Comparison of ENCODE assay signal across 28 mouse cellular contexts in the genomic region with DNA sequence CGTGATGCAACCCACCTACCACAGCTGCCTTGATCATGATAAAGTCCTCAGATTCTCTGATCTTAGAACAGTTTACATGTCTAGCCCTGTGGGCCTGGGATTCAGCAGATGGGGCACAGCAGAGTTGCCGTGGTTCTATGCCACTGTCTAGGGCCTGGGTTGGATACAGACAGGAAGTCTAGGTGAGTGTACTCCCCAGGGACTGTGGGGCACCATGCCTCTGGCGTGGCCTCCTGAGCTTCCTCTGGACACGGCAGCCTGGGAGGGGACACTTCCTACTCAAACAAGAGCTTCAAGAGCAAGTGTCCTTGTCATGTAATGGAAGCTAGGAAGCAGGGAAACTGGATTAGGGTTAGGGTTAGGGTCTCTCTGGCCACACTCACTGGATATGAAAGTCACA. TPM values are rescaled to one million over a fixed set of nuclear protein-coding genes. Genes with fewer than 3 reads are reported as not detected.
DNase-seq lines count a peak whose midpoint lies in the region; ATAC-seq and TF ChIP-seq lines count a peak whose summit lies in the region.
"Had no signal": no experiment of that assay in that cellular context is flagged by ENCODE, and none has a peak within 500 bp of the region (broad histone marks: within the 10 kb centered on the region; RNA-seq: fewer than 3 reads in every experiment).

No protein-coding gene starts in this region.

- no peaks in the 10 kb centered on the region; the same call in 1 of the 2 replicates for H3K27me3 ChIP-seq in heart, embryonic 10.5 days (ENCODE audit: insufficient read depth, poor library complexity, severe bottlenecking)
- no peaks in the 10 kb centered on the region for H3K27me3 ChIP-seq in heart, adult 2 months (ENCODE audit: control insufficient read depth, insufficient read depth, low read length)
- H3K27me3 ChIP-seq in CH12.LX (replicated peaks) = no peaks in the 10 kb centered on the region
- H3K27me3 ChIP-seq: embryonic facial prominence, embryonic 13.5 days; hindbrain, embryonic 12.5 days; intestine, embryonic 15.5 days; kidney, embryonic 15.5 days; midbrain, embryonic 13.5 days had no signal

- DNase-seq in heart, embryonic 10.5 days (ENCODE audit: low spot score) = no peak
- DNase-seq in heart, adult 2 months = no peak
- DNase-seq in lung, postnatal 36 days = peak; percentile 25
- no peak for DNase-seq in lung, postnatal 25 days (ENCODE audit: low spot score)
- peak; percentile 43 for DNase-seq in CH12.LX (ENCODE audit: extremely low read depth)
- no peak for DNase-seq in left cerebral cortex, adult 18-20 months (ENCODE audit: low spot score in 2 of 2)
- DNase-seq: adrenal gland, postnatal 25 days; cerebellum, adult 11-12 months; cerebellum, adult 9-11 months; embryo, embryonic 11 days; forebrain, postnatal 0 days; gastrocnemius, postnatal 14 days; heart, postnatal 36 days; left cerebral cortex, postnatal 4 days; lung, postnatal 10 days; thymus, postnatal 36 days had no signal

- H3K4me2 ChIP-seq in CH12.LX (ENCODE audit: insufficient read depth, low read depth, poor library complexity, severe bottlenecking) = no peak overlapping the region
- H3K4me2 ChIP-seq: embryonic facial prominence, embryonic 13.5 days; hindbrain, embryonic 12.5 days; intestine, embryonic 15.5 days; kidney, embryonic 15.5 days; liver, embryonic 12.5 days; midbrain, embryonic 13.5 days had no signal

- H3K79me2 ChIP-seq in heart, adult 2 months (replicated peaks; ENCODE audit: control insufficient read depth, insufficient read depth, low read length) = no peaks in the 10 kb centered on the region
- no peaks in the 10 kb centered on the region for H3K79me2 ChIP-seq in CH12.LX (replicated peaks; ENCODE audit: control insufficient read depth, extremely low read depth, insufficient read depth, poor library complexity, severe bottlenecking)

- H3K27ac ChIP-seq in heart, embryonic 10.5 days = peak overlapping the region; percentile 73; the same call in 1 of the 2 replicates
- H3K27ac ChIP-seq in heart, adult 2 months = no peak overlapping the region
- no peak overlapping the region; the same call in 1 of the 2 replicates for H3K27ac ChIP-seq in CH12.LX (ENCODE audit: insufficient read depth, low read depth)
- H3K27ac ChIP-seq: embryonic facial prominence, embryonic 13.5 days; hindbrain, embryonic 12.5 days; hindbrain, postnatal 0 days; intestine, embryonic 15.5 days; kidney, embryonic 15.5 days; layer of hippocampus, adult 2 months; liver, embryonic 12.5 days; midbrain, embryonic 13.5 days had no signal

- no peak for TF ChIP-seq RAD21 in CH12.LX (IDR thresholded peaks at IDR 0.05; ENCODE audit: low read depth, low read length)

- peaks cover 40% of the 10 kb centered on the region for H3K4me1 ChIP-seq in heart, embryonic 10.5 days
- peaks cover 5% of the 10 kb centered on the region; the same call in 1 of the 2 replicates for H3K4me1 ChIP-seq in heart, adult 2 months (ENCODE audit: control insufficient read depth, insufficient read depth, low read length)
- H3K4me1 ChIP-seq in CH12.LX (ENCODE audit: control insufficient read depth in 1 of 2, insufficient read depth in 2 of 2) = peaks cover 18 to 46% of the 10 kb centered on the region in 2 experiments
- H3K4me1 ChIP-seq: embryonic facial prominence, embryonic 13.5 days; intestine, embryonic 15.5 days; liver, embryonic 12.5 days; midbrain, embryonic 13.5 days had no signal

- no peak overlapping the region for H3K4me3 ChIP-seq in heart, embryonic 10.5 days
- no peak overlapping the region for H3K4me3 ChIP-seq in heart, adult 2 months
- no peak overlapping the region for H3K4me3 ChIP-seq in CH12.LX (replicated peaks in 1 of 3; ENCODE audit: low read depth in 2 of 3, low read length in 2 of 3, poor library complexity in 1 of 3)
- H3K4me3 ChIP-seq: embryonic facial prominence, embryonic 13.5 days; hindbrain, embryonic 12.5 days; intestine, embryonic 15.5 days; kidney, embryonic 15.5 days; layer of hippocampus, adult 2 months; liver, embryonic 12.5 days; megakaryocyte, embryonic 14.5 days; midbrain, embryonic 13.5 days had no signal

- no peak overlapping the region for H3K9ac ChIP-seq in heart, adult 2 months (ENCODE audit: low read depth, low read length)
- no peak overlapping the region for H3K9ac ChIP-seq in CH12.LX (ENCODE audit: insufficient read depth, low read depth)
- H3K9ac ChIP-seq: embryonic facial prominence, embryonic 13.5 days; forebrain, postnatal 0 days; hindbrain, embryonic 12.5 days; intestine, embryonic 15.5 days; kidney, embryonic 15.5 days; liver, embryonic 12.5 days; liver, postnatal 0 days; midbrain, embryonic 13.5 days had no signal

- ATAC-seq in megakaryocyte progenitor cell, adult 5-6 weeks (replicated peaks; ENCODE audit: poor library complexity) = 0 out of 2 replicates have a peak, but pooled peaks have one; percentile 4
- ATAC-seq: forebrain, postnatal 0 days; hindbrain, postnatal 0 days; intestine, embryonic 15.5 days; liver, embryonic 12.5 days; liver, postnatal 0 days; midbrain, embryonic 13.5 days had no signal

- in situ Hi-C loops in CH12.LX (cut with MboI; ENCODE audit: low pct_ligation_motif_present, low pct_unique_long_range_greater_than_20kb, low sequenced_read_pairs) = loop anchor here (5.0 kb wide), 1 partner anchor 38 kb away; no protein-coding TSS in a partner anchor

- WGBS in heart, embryonic 10.5 days = 70% methylated on average over 4 of the region's 4 CpGs
- WGBS in heart, adult 2 months = 52% methylated on average over 4 of the region's 4 CpGs

- no peak for TF ChIP-seq POLR2A in heart, adult 2 months (IDR thresholded peaks at IDR 0.05; ENCODE audit: insufficient read depth, low read depth, low read length)
- TF ChIP-seq POLR2A in CH12.LX (IDR thresholded peaks at IDR 0.05; ENCODE audit: low read depth, low read length) = no peak

- H3K36me3 ChIP-seq in heart, embryonic 10.5 days = no peaks in the 10 kb centered on the region
- no peaks in the 10 kb centered on the region for H3K36me3 ChIP-seq in heart, adult 2 months (ENCODE audit: control insufficient read depth, insufficient read depth, low read length)
- H3K36me3 ChIP-seq in CH12.LX (replicated peaks in 1 of 2; ENCODE audit: control insufficient read depth in 1 of 2, insufficient read depth in 1 of 2, low read length in 1 of 2) = no peaks in the 10 kb centered on the region
- H3K36me3 ChIP-seq: embryonic facial prominence, embryonic 13.5 days; G1E; hindbrain, embryonic 12.5 days; intestine, embryonic 15.5 days; kidney, embryonic 15.5 days; liver, embryonic 12.5 days; midbrain, embryonic 13.5 days had no signal

- H3K9me3 ChIP-seq in heart, embryonic 10.5 days = no peaks in the 10 kb centered on the region
- no peaks in the 10 kb centered on the region for H3K9me3 ChIP-seq in CH12.LX (replicated peaks; ENCODE audit: low read length)
- H3K9me3 ChIP-seq: embryonic facial prominence, embryonic 13.5 days; hindbrain, embryonic 12.5 days; intestine, embryonic 15.5 days; kidney, embryonic 15.5 days; liver, embryonic 12.5 days; megakaryocyte, embryonic 14.5 days; midbrain, embryonic 13.5 days had no signal

- TF ChIP-seq CTCF in heart, adult 2 months (IDR thresholded peaks at IDR 0.05) = no peak
- no peak for TF ChIP-seq CTCF in CH12.LX (conservative IDR thresholded peaks at IDR 0.05 in 1 of 2, IDR thresholded peaks at IDR 0.05 in 1 of 2; ENCODE audit: low read depth in 2 of 2, low read length in 2 of 2)

- intact Hi-C loops in heart, adult 2 months (cut with DNase I) = no loop called here

- no peak for TF ChIP-seq EP300 in heart, adult 2 months (IDR thresholded peaks at IDR 0.05; ENCODE audit: insufficient read depth, low read depth, low read length)
- peak; percentile 34; the same call in 1 of the 2 replicates for TF ChIP-seq EP300 in CH12.LX (IDR thresholded peaks at IDR 0.05; ENCODE audit: low read length)

- dilution Hi-C loops in CH12.LX (cut with MboI; ENCODE audit: extremely low pct_ligation_motif_present, extremely low pct_unique_long_range_greater_than_20kb, low sequenced_read_pairs) = no loop called here

TF ChIP-seq in CH12.LX, 34 proteins besides CTCF, POLR2A, EP300 and RAD21:
- TF ChIP-seq KAT2A (IDR thresholded peaks at IDR 0.05; ENCODE audit: insufficient replicate concordance, low read length) (0 out of 2 replicates have a peak, but pooled peaks have one; percentile 32), NELFE (IDR thresholded peaks at IDR 0.05; ENCODE audit: low read depth, low read length) (no peak), E2F4 (IDR thresholded peaks at IDR 0.05; ENCODE audit: insufficient replicate concordance, low read depth, low read length) (no peak), UBTF (IDR thresholded peaks at IDR 0.05; ENCODE audit: low read depth, low read length) (0 out of 2 replicates have a peak, but pooled peaks have one; percentile 7), ELF1 (IDR thresholded peaks at IDR 0.05; ENCODE audit: low read depth, low read length) (peak; percentile 26; the same call in 1 of the 2 replicates)

RNA-seq across cellular contexts. Expression of gene Zmiz1, which starts 44.9 kb away (rescaled TPM):
- 38.1 and 45.8 TPM in 2 replicates for polyA plus RNA-seq in heart, embryonic 10.5 days (2016; fragmentation: Nextera tagmentation; extraction: Ambion mirVana)
- 10 to 100 TPM; 40.7 to 42.0 TPM for total RNA-seq in heart, adult 2 months (2021)
- polyA plus RNA-seq in heart, adult 2 months (2012; rRNA removed) = 21.8 and 27.1 TPM in 2 replicates
- total RNA-seq in CH12.LX (2012; rRNA removed) = 9.6 and 11.1 TPM in 2 replicates
- total RNA-seq in CH12.LX (2014; rRNA removed) = 2.0 and 3.7 TPM in 2 replicates
- polyA plus RNA-seq in CH12.LX (2012; ENCODE audit: insufficient read length, low read depth) = 31.9 and 45.8 TPM in 2 replicates
- total RNA-seq in megakaryocyte progenitor cell, adult 5-6 weeks (2015) = 70.0 and 79.1 TPM in 2 replicates
- 8.2 and 9.3 TPM in 2 replicates for total RNA-seq in megakaryocyte progenitor cell, adult 5-6 weeks (2017)
- 100 to 1,000 TPM in 1 of 2 experiments, 10 to 100 TPM in 1; 89.2 to 100 TPM for total RNA-seq in left cerebral cortex, adult 18-20 months (2021)

Comparison
In these comparisons a context has a peak if more than half of its experiments do, and no peak if none do; other contexts are left out.
1. DNase-seq: peak in lung, postnatal 36 days (single experiment) and CH12.LX (single experiment); none in heart, embryonic 10.5 days (single experiment), heart, adult 2 months (0 of 2), lung, postnatal 25 days (single experiment) and left cerebral cortex, adult 18-20 months (0 of 2).